Mouse (Mus musculus) heart, adult 2 months (tissue): ENCODE measurements at regions not wholly inside any gene's neighbourhood (a gene's known extent, or its start where the extent isn't known, plus 50 kb on each side); places are given as distances from the start of the nearest gene placed in this dataset.

Experiments
- DNase-seq, 2 experiments: peaks; one replicate each; pipeline ENCODE4 v3.0.0; 2021
- H3K27ac ChIP-seq: fragments of 200-600 bp; 2 replicates; pipeline ENCODE4 v1.8.1; 2022
- H3K27me3 ChIP-seq: fragments of 200-500 bp; 2 replicates; pipeline ENCODE4 v1.6.1; 2012; ENCODE audit warnings: mild to moderate bottlenecking, low read length, inconsistent platforms, mixed read lengths; ENCODE audit not compliant: control insufficient read depth, insufficient read depth
- H3K36me3 ChIP-seq: fragments of 200-500 bp; 2 replicates; pipeline ENCODE4 v1.6.1; 2012; ENCODE audit warnings: low read length, inconsistent platforms; ENCODE audit not compliant: control insufficient read depth, insufficient read depth
- H3K4me1 ChIP-seq: fragments of 200-500 bp; 2 replicates; pipeline ENCODE4 v1.6.1; 2011; ENCODE audit warnings: low read length; ENCODE audit not compliant: control insufficient read depth, insufficient read depth
- H3K4me3 ChIP-seq: fragments of 200-600 bp; 2 replicates; pipeline ENCODE4 v1.8.1; 2022
- H3K79me2 ChIP-seq: fragments of 200-500 bp; replicated peaks from 2 replicates; pipeline ENCODE4 v1.6.1; 2012; ENCODE audit warnings: mild to moderate bottlenecking, inconsistent platforms, low read length, moderate library complexity, mixed read lengths; ENCODE audit not compliant: control insufficient read depth, insufficient read depth
- H3K9ac ChIP-seq: fragments of 200-500 bp; 2 replicates; pipeline ENCODE4 v1.6.1; 2012; ENCODE audit warnings: low read depth, mild to moderate bottlenecking, control low read depth, inconsistent platforms, low read length, mixed read lengths
- CTCF ChIP-seq: fragments of 200-600 bp; IDR thresholded peaks from 2 replicates; pipeline ENCODE4 v1.8.1; 2022; ENCODE audit warnings: antibody characterized with exemption, mild to moderate bottlenecking, moderate library complexity
- EP300 ChIP-seq: fragments of 200-500 bp; IDR thresholded peaks from 2 replicates; pipeline ENCODE4 v1.6.1; 2011; ENCODE audit warnings: low read depth, low read length, control low read depth; ENCODE audit not compliant: insufficient read depth
- POLR2A ChIP-seq: fragments of 200-500 bp; IDR thresholded peaks from 2 replicates; pipeline ENCODE4 v1.6.1; 2011; ENCODE audit warnings: mild to moderate bottlenecking, low read depth, low read length, control low read depth; ENCODE audit not compliant: insufficient read depth
- WGBS: fragments of 180-500 bp; shearing (Covaris S2); methylation state at CpG from one replicate; pipeline ENCODE4 v1.1.7; 2018; 5-methylcytosine and 5-hydroxymethylcytosine counted together
- intact Hi-C: fragments of 180-260 bp; cut with DNase I; formaldehyde crosslinking; loops from one replicate; pipeline ENCODE4 v1.15.1; 2025

GRCm38 (mm10) chr5:9047150-9047790 lies 50.1 kb upstream of the Crot start:
- no peaks in the 10 kb centered on the region for H3K79me2 ChIP-seq
- intact Hi-C loops: loop anchor here (10.0 kb wide), 1 partner anchor 562 kb away; no protein-coding TSS in a partner anchor
- H3K27ac ChIP-seq: no peak overlapping the region
- 0 out of 2 replicates have a peak, but pooled peaks cover 3% of the 10 kb centered on the region for H3K27me3 ChIP-seq
- 76% methylated on average over 10 of the region's 10 CpGs for WGBS
- no peak overlapping the region for H3K9ac ChIP-seq
- DNase-seq: no peak
- H3K36me3 ChIP-seq: no peaks in the 10 kb centered on the region
- H3K4me1 ChIP-seq: no peaks in the 10 kb centered on the region
- H3K4me3 ChIP-seq: no peak overlapping the region
- TF ChIP-seq CTCF (no peak), POLR2A (no peak), EP300 (no peak)
